Mouse (Mus musculus) kidney, postnatal 0 days (tissue): ENCODE measurements at regions not wholly inside any gene's neighbourhood (a gene's known extent, or its start where the extent isn't known, plus 50 kb on each side); places are given as distances from the start of the nearest gene placed in this dataset.

Experiments used
- ATAC-seq: fragments of 200-750 bp; cut with Nextera tagmentation; replicated peaks from 2 replicates; pipeline ENCODE4 v1.8.0; 2017; ENCODE audit warnings: low read depth, moderate number of reproducible peaks, moderate TSS enrichment, moderate library complexity; ENCODE audit not compliant: low FRiP score
- DNase-seq: peaks from one replicate; pipeline ENCODE4 v3.0.0-alpha.2; 2016; ENCODE audit warnings: low spot score
- H3K27ac ChIP-seq: fragments of 300-500 bp; sonication (generic); 2 replicates; pipeline ENCODE4 v1.5.1; 2014; ENCODE audit warnings: mild to moderate bottlenecking
- H3K27me3 ChIP-seq: fragments of 300-500 bp; sonication (generic); 2 replicates; pipeline ENCODE4 v1.6.1; 2014; ENCODE audit warnings: low read length, mixed read lengths; ENCODE audit not compliant: insufficient read depth
- H3K36me3 ChIP-seq: fragments of 300-500 bp; sonication (generic); 2 replicates; pipeline ENCODE4 v1.6.1; 2014; ENCODE audit warnings: low read length, mixed read lengths; ENCODE audit not compliant: insufficient read depth
- H3K4me1 ChIP-seq: fragments of 300-500 bp; sonication (generic); replicated peaks from 2 replicates; pipeline ENCODE4 v1.6.1; 2014; ENCODE audit warnings: antibody characterized with exemption, low read length, mixed read lengths; ENCODE audit not compliant: insufficient read depth
- H3K4me2 ChIP-seq: fragments of 300-500 bp; sonication (generic); 2 replicates; pipeline ENCODE4 v1.6.1; 2014; ENCODE audit warnings: mild to moderate bottlenecking, low read length, moderate library complexity, mixed read lengths
- H3K4me3 ChIP-seq: fragments of 300-500 bp; sonication (generic); replicated peaks from 2 replicates; pipeline ENCODE4 v1.5.1; 2014; ENCODE audit warnings: low read depth, low read length
- H3K9ac ChIP-seq: fragments of 300-500 bp; sonication (generic); 2 replicates; pipeline ENCODE4 v1.6.1; 2014; ENCODE audit warnings: low read depth, low read length
- H3K9me3 ChIP-seq: fragments of 300-500 bp; sonication (generic); replicated peaks from 2 replicates; pipeline ENCODE4 v1.6.1; 2016; ENCODE audit warnings: low read length, inconsistent platforms, mixed read lengths
- CTCF ChIP-seq: IDR thresholded peaks from 2 replicates; pipeline ENCODE4 v1.5.1; 2016; ENCODE audit warnings: antibody characterized with exemption, low read depth, mild to moderate bottlenecking, moderate library complexity
- WGBS: fragments of 180-500 bp; shearing (Covaris S2); extraction: QIAGEN DNeasy Blood & Tissue Kit; methylation state at CpG from one replicate; pipeline ENCODE4 v1.1.7; 2014; 5-methylcytosine and 5-hydroxymethylcytosine counted together

DNA sequence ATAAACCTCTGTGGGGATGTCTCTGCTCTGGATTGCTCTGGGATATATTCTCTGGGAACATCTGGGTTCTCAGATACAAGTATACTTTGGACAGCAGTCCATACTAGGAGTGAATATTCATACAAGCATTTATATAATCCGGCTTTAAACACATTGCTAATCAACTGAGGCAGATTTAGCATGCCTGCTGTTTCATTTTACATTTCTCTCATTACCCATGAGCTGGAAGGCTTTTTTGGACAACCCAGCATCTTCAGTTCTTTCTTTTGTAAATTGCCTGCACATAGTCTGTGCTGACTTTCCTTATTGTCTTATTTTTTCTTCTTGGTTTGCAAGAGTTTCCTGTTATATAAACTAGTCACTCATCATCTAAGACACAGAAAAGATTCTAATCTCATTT lies 131.9 kb upstream of the Cp start:
- no peak for ATAC-seq
- WGBS = 90% methylated on average over 1 of the region's 1 CpGs
- H3K27me3 ChIP-seq = no peaks in the 10 kb centered on the region
- H3K27ac ChIP-seq = no peak overlapping the region
- H3K4me2 ChIP-seq = no peak overlapping the region
- H3K4me3 ChIP-seq = no peak overlapping the region
- no peak for TF ChIP-seq CTCF
- H3K9me3 ChIP-seq = no peaks in the 10 kb centered on the region
- no peaks in the 10 kb centered on the region for H3K36me3 ChIP-seq
- no peaks in the 10 kb centered on the region for H3K4me1 ChIP-seq
- H3K9ac ChIP-seq = no peak overlapping the region
- DNase-seq = no peak

DNA sequence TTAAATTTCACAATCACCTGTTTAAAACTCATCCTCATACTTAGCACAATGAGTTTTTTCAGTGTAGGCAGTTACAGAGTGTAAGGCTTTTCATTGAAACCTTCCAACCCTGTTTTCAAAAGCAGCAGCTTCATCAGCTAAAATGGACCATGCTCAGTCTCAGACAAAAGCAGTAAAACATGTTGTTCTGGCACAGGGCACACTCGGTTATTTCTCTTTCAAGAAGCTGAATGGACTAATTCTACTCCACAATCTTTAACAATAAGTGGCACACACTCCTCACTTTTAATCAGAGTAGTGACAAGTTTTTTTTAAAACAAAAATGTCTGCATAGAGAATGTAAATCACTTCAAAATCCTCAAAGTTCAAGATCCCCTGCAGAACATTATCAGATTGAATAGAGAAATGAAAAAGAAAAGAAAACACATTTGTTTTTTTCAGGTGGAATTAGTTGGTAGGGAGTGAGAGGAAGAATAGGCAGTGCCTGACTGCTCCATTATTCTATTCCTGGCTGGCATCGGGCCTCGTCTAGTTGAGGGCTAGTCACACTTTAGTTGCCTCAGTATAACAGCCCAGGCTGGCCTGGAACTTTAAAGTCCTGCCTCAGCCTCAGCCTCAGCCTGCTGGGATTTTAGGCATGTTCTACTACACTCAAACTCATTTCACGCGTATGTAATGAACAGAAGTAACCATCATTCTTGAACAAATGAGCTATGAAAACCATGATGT lies 128.2 kb upstream of the Cp start:
- Histone ChIP-seq H3K9ac (no peak overlapping the region), H3K4me1 (no peaks in the 10 kb centered on the region), H3K27ac (no peak overlapping the region), H3K9me3 (no peaks in the 10 kb centered on the region), H3K4me2 (no peak overlapping the region), H3K27me3 (no peaks in the 10 kb centered on the region), H3K4me3 (no peak overlapping the region), H3K36me3 (no peaks in the 10 kb centered on the region)
- WGBS = 82% methylated on average over 5 of the region's 5 CpGs
- DNase-seq = no peak
- no peak for ATAC-seq
- TF ChIP-seq CTCF = no peak

DNA sequence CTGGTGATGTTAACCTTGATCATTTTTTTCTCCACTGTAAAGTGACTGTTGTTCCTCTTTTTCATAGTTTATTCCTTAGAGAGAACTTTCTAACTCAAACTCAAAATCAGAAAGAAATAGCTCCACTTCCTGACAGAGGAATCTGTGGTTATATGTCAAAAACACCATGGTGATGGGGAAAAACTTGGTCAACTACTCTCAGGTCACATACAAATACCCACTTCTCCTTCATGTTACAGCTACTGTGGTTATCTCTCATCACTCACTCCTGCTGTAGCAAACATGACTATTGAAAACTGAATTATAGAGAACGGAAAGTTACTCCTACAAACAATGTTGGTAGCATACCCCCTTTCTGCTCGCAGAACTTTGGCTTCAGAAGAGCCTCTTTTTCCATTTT lies 127.1 kb upstream of the Cp start:
- Histone ChIP-seq H3K4me1 (no peaks in the 10 kb centered on the region), H3K27ac (no peak overlapping the region), H3K27me3 (no peaks in the 10 kb centered on the region), H3K9ac (no peak overlapping the region), H3K4me3 (no peak overlapping the region), H3K4me2 (no peak overlapping the region), H3K9me3 (no peaks in the 10 kb centered on the region), H3K36me3 (no peaks in the 10 kb centered on the region)
- no peak for DNase-seq
- TF ChIP-seq CTCF = no peak
- WGBS = 82% methylated on average over 2 of the region's 2 CpGs
- ATAC-seq = no peak

DNA sequence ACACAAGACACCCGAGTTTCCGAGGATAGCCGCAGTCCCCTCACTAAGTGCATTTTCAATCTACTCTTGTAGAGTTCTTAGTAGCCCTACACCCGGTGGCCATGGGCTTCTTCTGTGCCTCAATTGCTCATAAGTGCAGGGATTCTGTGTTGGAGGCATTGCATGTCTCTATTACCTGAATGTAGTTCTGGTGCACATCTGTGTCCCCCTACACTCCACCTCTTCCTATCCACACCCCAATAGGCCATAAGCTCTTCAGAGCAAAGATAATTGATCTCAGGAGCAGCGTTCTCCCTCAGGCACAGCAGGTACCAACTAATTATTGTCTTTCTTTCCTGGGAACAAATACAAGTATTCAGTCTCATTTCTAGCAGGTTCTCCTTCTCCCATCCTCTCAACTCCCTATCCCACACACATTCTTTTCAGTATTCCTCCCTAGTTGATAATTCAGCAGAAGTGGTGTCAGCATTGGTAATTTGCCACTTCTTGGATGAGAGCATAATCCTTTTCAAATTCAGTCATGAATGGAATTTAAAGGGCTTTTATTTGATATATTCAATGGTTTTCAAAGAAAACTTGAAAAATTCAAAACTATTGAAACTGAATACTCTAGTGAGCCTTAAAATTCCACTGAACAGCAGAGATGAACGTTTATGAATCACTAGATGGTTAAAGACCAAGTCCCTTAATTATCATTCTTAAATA lies 108.7 kb upstream of the Cp start:
- no peak overlapping the region for H3K27ac ChIP-seq
- ATAC-seq (no peak), DNase-seq (no peak)
- no peaks in the 10 kb centered on the region for H3K27me3 ChIP-seq
- no peak overlapping the region for H3K4me2 ChIP-seq
- 84% methylated on average over 6 of the region's 6 CpGs for WGBS
- no peak overlapping the region for H3K9ac ChIP-seq
- TF ChIP-seq CTCF = no peak
- H3K9me3 ChIP-seq = no peaks in the 10 kb centered on the region
- H3K36me3 ChIP-seq = no peaks in the 10 kb centered on the region
- H3K4me3 ChIP-seq = no peak overlapping the region
- no peaks in the 10 kb centered on the region for H3K4me1 ChIP-seq

DNA sequence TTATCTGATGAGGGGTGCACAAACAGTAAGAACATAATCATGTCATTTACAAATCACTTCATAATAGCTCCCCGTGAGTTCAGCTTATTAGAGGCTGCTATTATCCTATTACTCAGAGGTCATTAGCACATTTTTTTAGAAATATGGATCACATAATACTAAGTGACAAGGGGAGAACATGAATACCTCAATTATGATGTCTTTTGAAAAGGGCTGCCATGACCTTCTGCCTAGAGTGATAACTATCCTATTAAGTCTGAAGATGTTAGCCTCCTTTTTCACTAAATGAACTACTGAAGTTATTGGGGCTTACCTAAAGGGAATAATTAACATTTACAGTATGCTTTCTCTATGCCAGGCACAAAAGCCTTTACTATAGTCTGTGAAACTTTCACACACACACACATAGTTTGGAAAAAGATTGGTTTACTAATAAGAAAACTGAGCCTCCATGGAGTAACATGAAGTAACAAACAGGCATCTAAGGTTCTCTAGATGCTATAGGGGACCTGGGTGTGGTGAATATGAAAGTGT lies 108.1 kb upstream of the Cp start:
- 77% methylated on average over 1 of the region's 1 CpGs for WGBS
- H3K4me1 ChIP-seq = no peaks in the 10 kb centered on the region
- H3K27me3 ChIP-seq = no peaks in the 10 kb centered on the region
- no peak overlapping the region for H3K9ac ChIP-seq
- H3K27ac ChIP-seq = no peak overlapping the region
- no peak overlapping the region for H3K4me2 ChIP-seq
- H3K4me3 ChIP-seq = no peak overlapping the region
- no peak for TF ChIP-seq CTCF
- H3K36me3 ChIP-seq = no peaks in the 10 kb centered on the region
- ATAC-seq (no peak), DNase-seq (no peak)
- no peaks in the 10 kb centered on the region for H3K9me3 ChIP-seq

DNA sequence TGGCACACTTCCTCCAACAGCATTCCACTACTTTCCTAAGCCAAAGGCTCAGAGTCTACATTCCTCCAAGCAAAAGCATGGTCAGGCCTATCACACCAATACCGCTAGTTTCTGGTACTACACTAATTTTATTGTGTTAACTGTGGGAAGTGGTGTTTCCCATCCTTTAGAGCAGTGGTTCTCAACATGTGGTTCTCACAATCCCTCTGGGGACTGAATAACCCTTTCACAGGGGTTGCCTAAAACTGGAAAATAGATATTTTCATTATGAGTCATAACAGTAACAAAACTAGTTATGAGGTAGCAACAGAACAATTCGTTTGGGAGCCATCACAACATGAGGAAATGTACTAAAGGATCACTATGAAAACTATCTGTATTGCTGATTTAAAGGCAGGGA lies 74.2 kb upstream of the Cp start:
- DNase-seq (no peak), ATAC-seq (no peak)
- H3K27ac ChIP-seq = no peak overlapping the region
- H3K9ac ChIP-seq = no peak overlapping the region
- no peaks in the 10 kb centered on the region for H3K27me3 ChIP-seq
- no peaks in the 10 kb centered on the region for H3K9me3 ChIP-seq
- WGBS = 72% methylated on average over 2 of the region's 2 CpGs
- no peak for TF ChIP-seq CTCF
- H3K4me2 ChIP-seq = no peak overlapping the region
- H3K4me3 ChIP-seq = no peak overlapping the region
- H3K36me3 ChIP-seq = no peaks in the 10 kb centered on the region
- H3K4me1 ChIP-seq = no peaks in the 10 kb centered on the region
